Mouse (Mus musculus): ENCODE measurements around the gene Frmpd2. TPM values are rescaled to one million over a fixed set of nuclear protein-coding genes. Genes with fewer than 3 reads are reported as not detected.

Gene Frmpd2
- total RNA-seq, 2 experiments from 2014 or later: 0.07 TPM; not detected in 1

DNA sequence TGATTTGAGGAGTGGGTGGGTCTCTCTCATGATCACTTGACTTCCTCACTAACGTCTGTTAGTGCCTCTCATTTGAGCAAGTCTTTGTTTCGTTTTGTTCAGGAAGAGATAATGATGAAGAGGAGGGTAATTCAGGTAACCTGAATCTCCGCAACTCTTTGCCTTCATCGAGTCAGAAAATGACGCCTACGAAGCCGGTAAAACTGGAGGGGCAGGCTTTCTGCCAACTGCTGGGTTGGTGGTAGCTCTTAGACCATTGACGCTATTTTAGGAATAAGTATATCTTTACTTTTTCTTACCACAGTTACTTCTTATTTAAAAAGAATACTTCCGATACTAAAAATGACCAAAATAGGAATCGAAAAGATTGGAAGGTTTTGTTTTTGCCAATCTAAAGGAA lies 135.9 kb downstream of the Frmpd2 start:
- no peak for DNase-seq (ENCODE audit: low spot score)

Other genes with a start within 250 kb of the Frmpd2 start
- gene Mapk8, start 24.5 kb upstream of the Frmpd2 start, total RNA-seq (2021): 10 to 100 TPM; 27.8 to 33.2 TPM
- gene Ptpn20, start 117.5 kb downstream of the Frmpd2 start, total RNA-seq (2021): not detected